14 mouse cellular contexts compared by ENCODE assay signal in the genomic region with DNA sequence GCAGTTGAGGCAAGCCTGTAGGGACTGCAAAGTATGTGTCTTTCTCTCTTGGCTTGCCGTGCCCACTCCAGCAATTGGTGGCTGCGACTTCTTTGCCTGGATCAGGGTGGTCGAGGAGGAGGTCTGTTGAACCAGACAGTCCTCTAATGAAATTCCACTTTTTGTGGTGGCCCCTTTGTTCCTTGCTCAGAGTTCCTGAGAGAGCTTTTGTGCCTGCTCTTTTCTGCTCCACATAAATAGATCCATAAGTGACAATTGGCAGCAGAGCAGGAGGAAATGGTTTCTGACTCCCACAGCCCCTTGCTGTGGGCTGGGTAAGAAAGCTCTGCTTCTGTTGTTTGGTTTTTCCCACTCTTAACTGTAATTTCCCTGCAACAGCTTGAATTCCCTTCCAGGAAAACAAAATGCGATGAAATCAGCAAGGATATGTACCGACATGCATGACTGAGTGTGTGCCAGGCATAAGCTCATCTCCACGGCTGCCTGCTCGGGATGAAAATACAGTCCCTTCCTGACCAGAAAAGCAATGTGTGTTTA. TPM values are rescaled to one million over a fixed set of nuclear protein-coding genes. Genes with fewer than 3 reads are reported as not detected.
DNase-seq lines count a peak whose midpoint lies in the region; ATAC-seq and TF ChIP-seq lines count a peak whose summit lies in the region.
"Had no signal": no experiment of that assay in that cellular context is flagged by ENCODE, and none has a peak within 500 bp of the region (broad histone marks: within the 10 kb centered on the region; RNA-seq: fewer than 3 reads in every experiment).

No protein-coding gene starts in this region.

- TF ChIP-seq EP300 in stomach, postnatal 0 days (optimal IDR thresholded peaks at IDR 0.05), result no peak

- H3K4me3 ChIP-seq in heart, embryonic 13.5 days, result no peak overlapping the region
- no peak overlapping the region for H3K4me3 ChIP-seq in stomach, embryonic 16.5 days (replicated peaks; ENCODE audit: low read length)
- no peak overlapping the region for H3K4me3 ChIP-seq in stomach, postnatal 0 days (ENCODE audit: low read depth, low read length)
- H3K4me3 ChIP-seq in hindbrain, postnatal 0 days (ENCODE audit: low read length), result no peak overlapping the region
- H3K4me3 ChIP-seq in kidney, embryonic 16.5 days (ENCODE audit: low read length), result no peak overlapping the region

- H3K36me3 ChIP-seq in heart, embryonic 13.5 days, result no peaks in the 10 kb centered on the region
- no peaks in the 10 kb centered on the region for H3K36me3 ChIP-seq in stomach, embryonic 16.5 days (ENCODE audit: control insufficient read depth, insufficient read depth, low read length)
- no peaks in the 10 kb centered on the region for H3K36me3 ChIP-seq in stomach, postnatal 0 days (ENCODE audit: control insufficient read depth, insufficient read depth, low read length)
- H3K36me3 ChIP-seq in hindbrain, postnatal 0 days (ENCODE audit: insufficient read depth, low read length), result no peaks in the 10 kb centered on the region
- no peaks in the 10 kb centered on the region for H3K36me3 ChIP-seq in kidney, embryonic 16.5 days (ENCODE audit: insufficient read depth, low read length)

- H3K9ac ChIP-seq in heart, embryonic 13.5 days, result no peak overlapping the region
- peak overlapping the region; percentile 24; the same call in 1 of the 2 replicates for H3K9ac ChIP-seq in stomach, embryonic 16.5 days (ENCODE audit: low read length)
- no peak overlapping the region for H3K9ac ChIP-seq in stomach, postnatal 0 days (ENCODE audit: low read length)
- no peak overlapping the region for H3K9ac ChIP-seq in hindbrain, postnatal 0 days (replicated peaks; ENCODE audit: low read length)
- H3K9ac ChIP-seq in kidney, embryonic 16.5 days (replicated peaks; ENCODE audit: low read length), result no peak overlapping the region

- WGBS in heart, embryonic 13.5 days, result 50% methylated on average over 7 of the region's 7 CpGs
- 55% methylated on average over 7 of the region's 7 CpGs for WGBS in stomach, embryonic 16.5 days
- WGBS in stomach, postnatal 0 days, result 42% methylated on average over 7 of the region's 7 CpGs
- 12% methylated on average over 7 of the region's 7 CpGs for WGBS in hindbrain, postnatal 0 days
- 41% methylated on average over 7 of the region's 7 CpGs for WGBS in kidney, embryonic 16.5 days

- DNase-seq in heart, adult 9 months (ENCODE audit: low spot score in 2 of 2), result no peak
- no peak for DNase-seq in stomach, postnatal 0 days (ENCODE audit: low spot score)
- peak; percentile 48 for DNase-seq in hindbrain, postnatal 0 days (ENCODE audit: low spot score)
- peak; percentile 45 for DNase-seq in telencephalon, adult 2 months (ENCODE audit: low read depth, low spot score)
- DNase-seq in cerebellum, adult 11 months, result no peak
- DNase-seq: heart, adult 18-20 months; kidney, adult 9 months; lung, postnatal 10 days; thymus, adult 2 months had no signal

- peak overlapping the region; percentile 20; the same call in 1 of the 2 replicates for H3K27ac ChIP-seq in heart, embryonic 13.5 days (replicated peaks)
- no peak overlapping the region for H3K27ac ChIP-seq in stomach, embryonic 16.5 days (ENCODE audit: low read length)
- no peak overlapping the region for H3K27ac ChIP-seq in stomach, postnatal 0 days (replicated peaks)
- peak overlapping the region; percentile 51; the same call in 1 of the 2 replicates for H3K27ac ChIP-seq in hindbrain, postnatal 0 days
- H3K27ac ChIP-seq in kidney, embryonic 16.5 days (ENCODE audit: low read length), result no peak overlapping the region

- H3K4me1 ChIP-seq in heart, embryonic 13.5 days, result peaks cover 9% of the 10 kb centered on the region
- H3K4me1 ChIP-seq in stomach, embryonic 16.5 days (ENCODE audit: control insufficient read depth, insufficient read depth, low read length), result no peaks in the 10 kb centered on the region
- H3K4me1 ChIP-seq in stomach, postnatal 0 days (replicated peaks; ENCODE audit: control insufficient read depth, insufficient read depth), result 0 out of 2 replicates have a peak, but pooled peaks cover 2% of the 10 kb centered on the region
- H3K4me1 ChIP-seq in hindbrain, postnatal 0 days (ENCODE audit: insufficient read depth, low read length), result peaks cover 12% of the 10 kb centered on the region
- peaks cover 8% of the 10 kb centered on the region for H3K4me1 ChIP-seq in kidney, embryonic 16.5 days (ENCODE audit: insufficient read depth, low read length)

- no peak overlapping the region for H3K4me2 ChIP-seq in heart, embryonic 13.5 days
- H3K4me2 ChIP-seq in stomach, embryonic 16.5 days (ENCODE audit: low read depth, low read length), result no peak overlapping the region
- no peak overlapping the region for H3K4me2 ChIP-seq in stomach, postnatal 0 days (replicated peaks; ENCODE audit: low read depth)
- peak overlapping the region; percentile 33 for H3K4me2 ChIP-seq in hindbrain, postnatal 0 days (ENCODE audit: low read depth, low read length)
- no peak overlapping the region for H3K4me2 ChIP-seq in kidney, embryonic 16.5 days (replicated peaks; ENCODE audit: low read depth, low read length)

- no peak for TF ChIP-seq CTCF in stomach, postnatal 0 days (IDR thresholded peaks at IDR 0.05; ENCODE audit: low read depth)
- TF ChIP-seq CTCF in hindbrain, postnatal 0 days (IDR thresholded peaks at IDR 0.05; ENCODE audit: low read depth), result no peak

- no peak for ATAC-seq in heart, embryonic 13.5 days (ENCODE audit: extremely low read depth, insufficient number of reproducible peaks, low FRiP score, low TSS enrichment)
- ATAC-seq in stomach, embryonic 16.5 days (ENCODE audit: insufficient read depth, low FRiP score), result no peak
- no peak for ATAC-seq in stomach, postnatal 0 days (ENCODE audit: low FRiP score, low TSS enrichment)
- ATAC-seq in hindbrain, postnatal 0 days, result peak; percentile 63; the same call in 1 of the 2 replicates
- ATAC-seq in kidney, embryonic 16.5 days (ENCODE audit: low FRiP score, low TSS enrichment), result no peak

- H3K9me3 ChIP-seq in heart, embryonic 13.5 days, result no peaks in the 10 kb centered on the region
- H3K9me3 ChIP-seq in stomach, embryonic 16.5 days (replicated peaks; ENCODE audit: control insufficient read depth, low read length), result no peaks in the 10 kb centered on the region
- no peaks in the 10 kb centered on the region for H3K9me3 ChIP-seq in stomach, postnatal 0 days (ENCODE audit: control insufficient read depth, low read length)
- no peaks in the 10 kb centered on the region for H3K9me3 ChIP-seq in hindbrain, postnatal 0 days (ENCODE audit: low read length)
- no peaks in the 10 kb centered on the region for H3K9me3 ChIP-seq in kidney, embryonic 16.5 days (ENCODE audit: low read length)

- H3K27me3 ChIP-seq in heart, embryonic 13.5 days (replicated peaks), result no peaks in the 10 kb centered on the region
- H3K27me3 ChIP-seq in stomach, embryonic 16.5 days (ENCODE audit: control insufficient read depth, insufficient read depth, low read length), result no peaks in the 10 kb centered on the region
- H3K27me3 ChIP-seq in stomach, postnatal 0 days (ENCODE audit: control insufficient read depth, insufficient read depth, low read length), result no peaks in the 10 kb centered on the region
- H3K27me3 ChIP-seq in hindbrain, postnatal 0 days (ENCODE audit: insufficient read depth, low read length), result no peaks in the 10 kb centered on the region
- H3K27me3 ChIP-seq in kidney, embryonic 16.5 days (ENCODE audit: insufficient read depth, low read length), result no peaks in the 10 kb centered on the region

RNA-seq across cellular contexts. Expression of a gene that starts 22.6 kb away (rescaled TPM):
- polyA plus RNA-seq in heart, embryonic 13.5 days (2015; fragmentation: Nextera tagmentation; extraction: Ambion mirVana), result 14.6 and 21.4 TPM in 2 replicates
- polyA plus RNA-seq in stomach, embryonic 16.5 days (2015; fragmentation: Nextera tagmentation; extraction: Ambion mirVana), result 11.1 and 11.7 TPM in 2 replicates
- 13.8 and 14.4 TPM in 2 replicates for polyA plus RNA-seq in stomach, postnatal 0 days (2015; fragmentation: Nextera tagmentation; extraction: Ambion mirVana)
- 15.6 and 25.2 TPM in 2 replicates for total RNA-seq in hindbrain, postnatal 0 days (2014; rRNA removed)
- 11.3 and 14.5 TPM in 2 replicates for polyA plus RNA-seq in hindbrain, postnatal 0 days (2015; fragmentation: Nextera tagmentation; extraction: Ambion mirVana)
- 9.4 and 10.6 TPM in 2 replicates for polyA plus RNA-seq in kidney, embryonic 16.5 days (2015; fragmentation: Nextera tagmentation; extraction: Ambion mirVana)

RNA-seq across cellular contexts. Expression of a gene that starts 58.7 kb away (rescaled TPM):
- polyA plus RNA-seq in heart, embryonic 13.5 days (2015; fragmentation: Nextera tagmentation; extraction: Ambion mirVana), result not detected in 2 replicates
- polyA plus RNA-seq in stomach, embryonic 16.5 days (2015; fragmentation: Nextera tagmentation; extraction: Ambion mirVana), result not detected in 2 replicates
- 0.07 TPM in 1 of 2 replicates, not detected in the other for polyA plus RNA-seq in stomach, postnatal 0 days (2015; fragmentation: Nextera tagmentation; extraction: Ambion mirVana)
- total RNA-seq in hindbrain, postnatal 0 days (2014; rRNA removed), result not detected in 2 replicates
- 0.19 TPM in 1 of 2 replicates, not detected in the other for polyA plus RNA-seq in hindbrain, postnatal 0 days (2015; fragmentation: Nextera tagmentation; extraction: Ambion mirVana)
- polyA plus RNA-seq in kidney, embryonic 16.5 days (2015; fragmentation: Nextera tagmentation; extraction: Ambion mirVana), result not detected in 2 replicates
- total RNA-seq: heart, adult 18-20 months had no signal
- polyA plus RNA-seq: C2C12; limb, embryonic 11.5 days; thymus, adult 2 months had no signal

Comparison
In these comparisons a context has a peak if more than half of its experiments do, and no peak if none do; other contexts are left out.
1. H3K27ac ChIP-seq: peak in heart, embryonic 13.5 days (single experiment) and hindbrain, postnatal 0 days (single experiment); none in stomach, embryonic 16.5 days (single experiment), stomach, postnatal 0 days (single experiment) and kidney, embryonic 16.5 days (single experiment).
2. DNase-seq: peak in hindbrain, postnatal 0 days (single experiment) and telencephalon, adult 2 months (single experiment); none in heart, adult 9 months (0 of 2), stomach, postnatal 0 days (single experiment) and cerebellum, adult 11 months (single experiment).